Mouse (Mus musculus): ENCODE results near the gene Kpnb1. TPM values are rescaled to one million over a fixed set of nuclear protein-coding genes. Genes with fewer than 3 reads are reported as not detected.

Kpnb1 gene
- total RNA-seq, 2 experiments from 2014 or later: 121 to 122 TPM

DNA sequence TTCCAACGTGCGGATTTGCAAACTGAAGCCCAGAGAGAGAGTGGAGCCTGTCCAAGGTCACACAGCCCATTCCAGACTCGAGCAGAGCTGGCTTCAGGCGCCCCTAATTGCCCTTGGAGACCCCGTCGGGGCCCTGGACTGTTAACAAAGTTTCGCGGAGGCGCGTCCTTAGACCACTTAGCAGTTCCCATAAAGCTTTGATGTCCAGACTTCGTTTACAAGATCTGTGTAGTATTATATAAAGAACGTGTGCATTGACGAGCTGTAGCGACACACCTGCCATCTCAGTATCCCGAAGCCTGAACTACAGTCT is 918 bp upstream of the Kpnb1 start:
- no peak for DNase-seq (ENCODE audit: extremely low spot score in 1 of 2, low spot score in 2 of 2)
- intact Hi-C loops (cut with DNase I): no loop called here

DNA sequence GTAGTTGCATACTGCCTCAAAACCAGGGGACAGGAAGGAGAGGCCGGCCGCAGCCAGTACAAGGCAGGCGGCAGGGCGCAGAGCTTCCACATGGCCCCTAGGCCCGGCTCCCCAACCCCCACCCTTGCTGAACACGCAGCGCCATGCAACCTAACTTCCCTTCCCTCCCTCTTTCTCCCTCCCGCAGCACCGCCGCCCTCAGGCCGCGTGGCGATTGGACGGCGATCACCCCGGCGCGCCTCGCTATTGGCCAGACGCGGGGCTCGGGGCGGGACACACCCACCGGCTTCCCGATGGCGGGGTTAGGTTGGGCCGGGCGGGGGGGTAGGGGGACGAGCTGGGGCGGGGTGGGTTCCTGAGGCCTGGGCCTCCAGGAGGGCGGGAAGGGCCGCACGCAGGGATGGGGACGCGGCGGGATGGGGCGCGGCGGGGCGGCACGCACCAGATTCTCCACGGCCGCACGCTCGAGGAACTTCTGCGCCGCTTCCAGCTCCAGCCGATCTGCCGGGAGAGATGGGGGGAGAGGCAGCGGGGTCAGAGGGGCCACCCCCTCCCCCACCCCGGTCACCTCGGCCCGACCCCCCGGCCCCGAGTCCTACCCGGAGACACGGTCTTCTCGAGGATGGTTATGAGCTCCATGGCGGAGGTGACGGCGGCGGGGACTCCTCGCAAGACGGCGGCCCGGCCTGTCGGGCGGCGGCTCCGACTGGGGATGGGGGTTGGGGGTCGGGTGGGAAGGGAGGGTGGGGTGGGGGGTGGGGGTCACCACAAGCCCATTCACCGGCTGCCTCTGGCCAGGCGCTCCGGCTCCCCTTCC is 526 bp downstream of the Kpnb1 start:
- intact Hi-C loops (cut with DNase I): no loop called here
- DNase-seq (ENCODE audit: extremely low spot score in 1 of 2, low spot score in 2 of 2): peak; percentile 95 to 99

DNA sequence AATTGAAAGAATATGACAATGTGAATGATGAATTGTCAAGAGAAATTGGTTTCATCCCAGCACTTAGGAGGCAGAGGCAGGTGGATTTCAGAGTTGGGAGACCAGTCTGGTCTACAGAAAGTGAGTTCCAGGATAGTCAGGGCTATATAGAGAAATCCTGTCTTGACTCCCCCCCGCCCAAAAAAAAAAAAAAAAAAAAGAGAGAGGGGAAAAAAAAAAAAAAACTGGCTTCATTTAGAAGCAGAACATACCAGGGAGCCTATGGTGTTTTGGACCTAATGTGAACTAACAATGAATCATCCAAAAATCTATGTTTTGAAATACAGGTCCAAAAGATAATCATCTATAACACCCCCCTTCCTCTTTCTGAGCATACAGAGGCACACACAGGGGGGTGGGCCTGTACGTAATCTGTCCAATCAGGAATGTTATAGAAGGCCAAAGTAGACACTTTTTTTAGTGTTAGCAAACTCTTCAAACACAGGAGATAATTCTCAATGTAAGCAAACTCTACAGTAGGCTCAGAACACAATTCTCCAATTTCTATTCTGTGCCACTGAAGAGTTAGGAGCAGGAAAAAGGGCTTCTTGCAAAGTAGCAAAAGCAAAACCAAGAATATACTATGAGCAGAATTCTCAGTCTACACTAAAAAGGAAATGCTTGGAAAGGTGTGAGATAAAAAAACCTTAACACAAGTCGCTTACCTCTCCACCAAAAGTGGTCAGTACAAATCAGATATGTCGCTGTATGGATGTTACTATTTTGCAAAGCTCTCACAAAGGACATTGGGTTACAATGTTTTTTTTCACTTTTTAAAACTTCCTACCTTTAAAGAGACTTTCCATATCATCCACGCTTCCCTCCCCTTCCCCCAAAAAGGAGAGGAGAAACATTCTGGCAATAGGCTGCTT is 1.7 kb downstream of the Kpnb1 start:
- intact Hi-C loops (cut with DNase I): no loop called here
- DNase-seq (ENCODE audit: extremely low spot score in 1 of 2, low spot score in 2 of 2): no peak

GRCm38 (mm10) chr11:97184875-97185274 is 2.8 kb downstream of the Kpnb1 start:
- intact Hi-C loops (cut with DNase I): no loop called here
- no peak for DNase-seq (ENCODE audit: extremely low spot score in 1 of 2, low spot score in 2 of 2)

GRCm38 (mm10) chr11:97182446-97182845 is 5.2 kb downstream of the Kpnb1 start:
- DNase-seq (ENCODE audit: extremely low spot score in 1 of 2, low spot score in 2 of 2): no peak
- intact Hi-C loops (cut with DNase I): no loop called here

GRCm38 (mm10) chr11:97181061-97181460 is 6.6 kb downstream of the Kpnb1 start:
- intact Hi-C loops (cut with DNase I): no loop called here

GRCm38 (mm10) chr11:97178198-97178597 is 9.5 kb downstream of the Kpnb1 start:
- intact Hi-C loops (cut with DNase I): no loop called here
- DNase-seq (ENCODE audit: extremely low spot score in 1 of 2, low spot score in 2 of 2): no peak

More at GRCm38 (mm10) chr11:97181061-97181460, 6.6 kb downstream of the Kpnb1 start:
- DNase-seq (ENCODE audit: extremely low spot score in 1 of 2, low spot score in 2 of 2): no peak

DNA sequence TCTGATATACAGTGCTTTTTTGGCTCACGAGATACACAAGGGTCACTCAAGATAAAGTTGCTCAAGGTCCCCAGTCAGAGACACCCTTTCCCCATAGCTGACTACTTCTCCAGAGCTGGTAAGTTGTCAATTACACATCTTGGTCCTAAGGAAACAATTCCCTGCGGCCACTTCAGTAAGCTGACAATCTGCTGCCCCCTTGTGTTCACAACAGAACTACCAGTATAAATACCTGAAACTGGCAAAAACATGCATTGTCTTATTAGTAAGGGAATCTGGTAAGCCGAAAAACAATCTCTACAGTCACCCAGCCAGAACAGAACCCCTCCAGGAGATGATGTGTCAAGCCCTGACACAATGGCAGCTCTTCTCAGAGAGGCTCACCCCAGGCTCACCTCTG is 10.8 kb downstream of the Kpnb1 start:
- DNase-seq (ENCODE audit: extremely low spot score in 1 of 2, low spot score in 2 of 2): peak; percentile 19 to 40
- intact Hi-C loops (cut with DNase I): loop anchor here (2.0 kb wide), 1 partner anchor 16 kb away; no protein-coding TSS in a partner anchor

DNA sequence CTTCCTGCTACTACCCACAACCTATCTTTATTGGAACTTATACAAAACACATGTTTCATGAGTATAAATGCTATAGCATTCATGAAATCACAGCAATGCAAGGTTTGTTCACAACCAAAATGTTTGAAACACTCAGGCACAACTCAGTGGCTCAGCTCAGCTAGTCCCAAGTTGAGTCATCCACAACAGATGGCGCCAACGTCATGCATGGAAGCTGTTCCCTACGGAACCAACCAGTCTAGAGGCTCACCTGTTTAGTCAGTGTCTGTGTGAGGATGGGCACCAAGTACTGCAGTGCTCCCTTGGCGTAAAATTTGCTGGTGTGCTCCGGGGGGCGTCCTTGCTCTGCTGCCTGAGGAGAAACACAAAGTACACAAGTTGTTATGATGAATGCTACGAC is 12.2 kb downstream of the Kpnb1 start:
- intact Hi-C loops (cut with DNase I): no loop called here
- no peak for DNase-seq (ENCODE audit: extremely low spot score in 1 of 2, low spot score in 2 of 2)

GRCm38 (mm10) chr11:97160341-97160740 is 27.3 kb downstream of the Kpnb1 start:
- DNase-seq (ENCODE audit: extremely low spot score in 1 of 2, low spot score in 2 of 2): no peak
- intact Hi-C loops (cut with DNase I): loop anchor here (2.0 kb wide), 1 partner anchor 16 kb away; no protein-coding TSS in a partner anchor

GRCm38 (mm10) chr11:97156999-97157398 is 30.7 kb downstream of the Kpnb1 start:
- no peak for DNase-seq (ENCODE audit: extremely low spot score in 1 of 2, low spot score in 2 of 2)
- intact Hi-C loops (cut with DNase I): no loop called here

GRCm38 (mm10) chr11:97152662-97153287 is 34.9 kb downstream of the Kpnb1 start:
- intact Hi-C loops (cut with DNase I): no loop called here
- peak in 1 of 2 experiments; percentile 75 for DNase-seq (ENCODE audit: extremely low spot score in 1 of 2, low spot score in 2 of 2)

DNA sequence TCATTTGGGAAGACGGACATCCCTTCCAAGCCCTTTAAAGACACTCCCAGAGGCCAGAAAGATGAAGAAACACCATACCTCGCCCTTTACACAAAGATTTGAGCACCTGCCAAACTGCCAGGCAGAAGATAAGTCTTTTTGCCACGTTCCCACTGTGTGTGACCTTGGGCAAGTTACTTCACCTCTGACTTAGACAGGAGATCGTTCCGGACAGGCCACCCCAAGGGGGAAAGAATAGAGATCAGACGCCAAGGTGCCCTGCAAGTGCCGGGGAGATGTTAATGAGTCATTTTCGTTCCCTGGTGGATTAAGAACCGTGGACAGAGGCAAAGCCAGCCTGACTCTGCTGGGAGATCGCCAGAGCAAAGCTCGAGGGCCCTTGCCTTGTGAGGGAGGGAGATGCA is 35.7 kb downstream of the Kpnb1 start:
- intact Hi-C loops (cut with DNase I): no loop called here
- peak in 1 of 2 experiments; percentile 65 for DNase-seq (ENCODE audit: extremely low spot score in 1 of 2, low spot score in 2 of 2)

DNA sequence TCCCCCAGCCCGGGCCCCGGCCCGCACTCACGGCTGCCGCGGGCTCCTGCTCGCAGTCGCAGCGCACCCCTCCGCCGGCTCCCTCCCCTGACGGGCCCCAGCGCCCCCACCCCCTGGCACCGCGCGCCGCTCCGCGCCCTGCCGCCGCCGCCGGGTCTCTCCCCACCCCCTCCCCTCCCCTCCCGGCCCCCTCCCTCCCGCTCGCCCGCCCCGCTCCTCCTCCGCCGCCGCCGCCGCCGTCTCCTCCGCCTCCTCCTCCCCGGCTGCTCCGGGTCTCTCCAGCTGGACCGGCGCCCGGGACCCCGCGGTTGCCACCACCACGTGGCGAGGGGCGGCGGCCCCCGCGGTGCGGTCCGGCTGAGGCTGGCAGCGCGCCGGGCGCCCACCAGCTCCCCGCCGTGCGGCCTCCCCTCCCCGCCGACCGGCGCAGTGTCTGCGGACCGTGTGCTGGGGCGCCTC is 36.3 kb downstream of the Kpnb1 start, which contains the start of gene Tbkbp1:
Gene Tbkbp1, minus strand, starts transcription at position 153 of the 459 bp plus-strand sequence.
- intact Hi-C loops (cut with DNase I): no loop called here
- DNase-seq (ENCODE audit: extremely low spot score in 1 of 2, low spot score in 2 of 2): peak in 1 of 2 experiments; percentile 87

DNA sequence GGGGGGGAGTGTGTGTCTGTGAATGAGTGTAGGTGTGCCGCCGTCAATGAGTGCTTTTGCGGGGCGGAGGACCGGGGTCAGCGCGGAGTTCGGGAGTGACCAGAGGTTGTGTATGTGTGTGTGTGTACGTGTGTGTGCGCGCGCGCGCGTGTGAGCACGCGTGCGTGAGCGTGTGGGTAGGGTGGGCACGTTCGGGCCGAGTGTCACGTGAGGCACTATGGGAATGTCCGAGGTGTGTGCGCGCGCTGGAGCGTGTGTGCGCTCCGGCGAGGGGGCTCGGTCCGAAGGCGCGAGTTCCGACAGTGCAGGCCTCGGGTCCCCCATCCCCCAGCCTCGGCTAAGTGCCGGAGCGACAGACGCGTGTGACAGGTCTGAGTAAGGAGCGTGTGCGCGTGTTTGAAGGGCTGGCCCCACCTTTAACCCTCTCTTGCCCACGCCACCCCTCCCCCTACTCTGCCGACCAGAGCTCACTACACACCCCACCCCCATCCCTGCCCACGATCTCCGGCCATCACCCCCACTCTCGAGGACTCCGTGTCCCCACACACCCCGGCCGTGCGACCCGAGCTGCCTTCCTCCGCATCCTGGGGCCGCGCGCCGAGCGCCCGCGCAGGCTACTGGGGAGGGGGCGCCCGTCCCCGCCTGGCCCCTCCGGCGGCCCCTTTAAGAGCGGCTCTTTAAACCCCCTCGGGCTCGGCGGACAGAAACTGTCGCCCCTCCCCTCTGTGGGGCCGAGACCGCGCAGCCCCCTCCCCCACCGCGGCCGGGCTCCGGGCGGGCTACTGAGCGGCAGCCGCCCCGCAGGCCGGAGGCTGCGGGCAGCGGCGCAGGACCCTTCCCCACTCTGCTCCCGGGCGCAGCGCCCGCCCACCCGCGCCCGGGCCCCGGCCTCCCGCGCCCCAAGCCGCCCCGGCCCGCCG is 37.0 kb downstream of the Kpnb1 start:
- peak; percentile 76 to 90 for DNase-seq (ENCODE audit: extremely low spot score in 1 of 2, low spot score in 2 of 2)
- intact Hi-C loops (cut with DNase I): no loop called here

DNA sequence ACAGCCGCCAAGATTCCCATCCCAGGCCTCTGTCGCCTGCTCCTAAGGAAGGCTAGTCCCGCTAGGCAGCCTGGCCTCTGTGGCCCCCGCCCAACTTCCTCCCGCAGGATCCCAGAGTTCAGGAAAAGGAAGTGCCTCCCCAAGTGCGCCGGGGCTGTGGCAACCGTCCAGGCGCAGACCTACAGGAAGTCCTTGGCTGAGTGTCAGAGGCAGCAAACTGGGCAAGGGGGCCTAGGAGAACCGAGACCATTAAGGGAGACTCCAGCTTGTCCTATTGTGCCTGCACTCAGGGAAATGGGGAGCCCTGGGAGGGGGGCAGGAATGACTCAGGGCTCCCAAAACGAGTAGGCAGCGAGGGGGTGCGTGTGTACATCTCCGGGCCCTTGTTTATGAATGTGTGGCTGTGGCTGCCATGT is 37.7 kb downstream of the Kpnb1 start:
- peak; percentile 55 to 94 for DNase-seq (ENCODE audit: extremely low spot score in 1 of 2, low spot score in 2 of 2)
- intact Hi-C loops (cut with DNase I): loop anchor here (10.0 kb wide), 1 partner anchor 165 kb away; the partner anchor contains the start of gene Sp2

GRCm38 (mm10) chr11:97149026-97149425 is 38.7 kb downstream of the Kpnb1 start:
- intact Hi-C loops (cut with DNase I): loop anchor here (10.0 kb wide), 1 partner anchor 164 kb away; the partner anchor contains the start of gene Sp2

DNA sequence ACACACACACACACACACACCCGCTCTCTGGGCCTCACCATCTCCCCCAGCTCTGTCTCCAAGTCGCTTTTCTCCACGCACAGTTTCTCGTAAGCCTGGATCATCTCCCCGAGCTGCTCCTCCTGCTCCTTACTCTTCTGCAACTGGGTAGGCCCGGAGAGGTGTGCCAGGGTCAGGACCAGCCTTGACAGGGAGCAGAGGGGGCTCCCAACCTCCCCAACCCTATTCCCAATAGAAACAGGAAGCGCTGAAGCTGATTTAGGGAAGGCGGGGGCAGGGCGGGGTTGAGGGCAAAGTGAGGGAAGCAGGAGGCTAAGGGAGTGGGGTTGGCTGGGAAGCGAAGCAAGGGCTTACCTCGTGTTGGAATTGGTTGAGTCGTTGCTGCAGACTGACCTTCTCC is 39.1 kb downstream of the Kpnb1 start:
- intact Hi-C loops (cut with DNase I): loop anchor here (10.0 kb wide), 1 partner anchor 164 kb away; the partner anchor contains the start of gene Sp2
- no peak for DNase-seq (ENCODE audit: extremely low spot score in 1 of 2, low spot score in 2 of 2)

More at GRCm38 (mm10) chr11:97149026-97149425, 38.7 kb downstream of the Kpnb1 start:
- DNase-seq (ENCODE audit: extremely low spot score in 1 of 2, low spot score in 2 of 2): no peak

Measured in left cerebral cortex, postnatal 10 days (tissue).